Mouse (Mus musculus): Measurements from ENCODE around the gene Kcnma1.

DNA sequence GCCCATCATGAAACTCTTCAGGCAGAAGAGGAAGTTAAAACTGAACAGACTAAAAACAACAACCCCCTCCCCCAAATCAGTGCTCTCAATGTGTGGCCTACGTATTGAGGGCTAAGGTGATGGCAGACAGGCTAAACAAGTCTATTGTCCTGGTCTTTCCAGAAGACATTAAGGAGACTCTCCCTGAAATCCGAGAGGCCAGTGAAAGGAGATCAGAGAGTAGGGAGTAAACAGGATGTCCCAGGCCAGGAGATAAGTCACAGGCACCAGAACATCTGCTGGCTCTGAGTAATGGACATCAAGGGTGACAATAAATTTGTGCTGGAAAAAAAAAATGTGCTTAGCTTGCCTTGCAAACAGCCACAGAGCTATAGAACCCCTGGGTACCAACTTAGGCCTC lies 522.9 kb downstream of the Kcnma1 start:
- TF ChIP-seq POLR2A (IDR thresholded peaks at IDR 0.05; ENCODE audit: control insufficient read depth, low read depth, low read length): no peak
- TF ChIP-seq CTCF (IDR thresholded peaks at IDR 0.05; ENCODE audit: control insufficient read depth, insufficient read depth, insufficient replicate concordance, low read depth, low read length): no peak

All from testis, adult 2 months (tissue).